Mouse (Mus musculus): ENCODE results near the gene Fuom.
A peak's percentile ranks its signal among the peaks of the same experiment; 100 is the strongest.

DNA sequence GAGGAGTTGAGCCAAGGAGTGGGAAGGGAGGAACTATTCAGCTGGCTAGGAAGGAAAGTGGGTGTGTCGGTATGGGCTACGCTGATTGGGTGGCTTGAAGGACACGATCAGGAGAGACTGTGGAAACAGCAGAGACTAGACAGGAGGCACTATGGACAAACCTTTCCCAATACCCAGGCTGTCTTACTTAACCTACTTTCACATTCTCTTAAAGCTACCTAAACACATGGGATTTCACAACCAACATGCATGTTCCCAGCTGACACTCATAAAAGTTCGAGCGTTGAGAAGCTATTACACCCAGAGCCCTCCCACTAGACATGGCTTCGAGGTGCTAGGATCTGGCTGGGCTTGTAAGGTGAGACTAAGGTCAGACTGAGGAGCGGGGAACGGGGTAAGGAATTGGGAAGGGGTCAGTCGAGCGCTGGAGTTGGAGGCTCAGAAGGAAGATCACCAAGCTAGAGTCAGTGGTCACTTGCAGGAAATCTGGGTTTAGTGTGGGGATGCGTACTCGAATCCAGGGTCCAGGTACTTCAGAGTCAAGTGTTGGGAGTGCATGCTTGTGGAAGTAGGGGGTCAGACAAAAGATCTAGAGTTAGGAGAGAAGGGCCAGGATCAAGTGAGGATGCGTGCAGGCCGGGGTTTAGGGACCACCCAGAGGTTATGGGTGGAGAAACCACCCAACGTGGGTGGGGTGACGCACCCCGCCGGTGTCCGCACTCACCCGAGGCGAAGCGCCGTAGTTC lies 13.5 kb upstream of the Fuom start, which contains the start of gene Paox:
- no peak for TF ChIP-seq CTCF (IDR thresholded peaks at IDR 0.05)
- TF ChIP-seq POLR2A (IDR thresholded peaks at IDR 0.05; ENCODE audit: insufficient read depth, low read depth, low read length), result peak; percentile 65

Measured in heart, adult 2 months (tissue).